Mouse (Mus musculus): ENCODE measurements around the gene Gm15293. TPM values are rescaled to one million over a fixed set of nuclear protein-coding genes. Genes with fewer than 3 reads are reported as not detected.
"Not testable (repeated sequence)": the region's sequence is repeated elsewhere in the genome, so short reads cannot be mapped to it uniquely, and the experiment has no call there.

Gm15293 gene
- not detected in 2 replicates for total RNA-seq (2017)

DNA sequence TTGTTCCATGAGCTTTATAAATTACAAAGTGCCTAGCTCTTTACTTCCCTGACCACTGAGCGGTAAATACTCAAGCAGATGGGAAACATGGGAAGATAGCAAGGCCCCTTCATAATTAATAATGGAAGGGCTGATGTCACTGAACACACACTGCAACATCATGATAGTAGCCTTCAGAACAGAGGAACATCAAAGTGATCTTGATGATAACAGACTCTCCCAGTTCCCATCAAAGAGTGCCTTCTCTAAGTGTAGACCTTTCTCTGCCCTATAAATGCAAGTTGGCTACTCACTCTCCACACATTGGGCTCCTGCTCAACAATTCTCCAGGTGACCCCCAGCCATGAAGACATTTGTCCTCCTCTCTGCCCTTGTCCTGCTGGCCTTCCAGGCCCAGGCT, at the start of gene Gm15293:
Gm15293 (plus strand) TSS at position 301 of the 400 bp plus-strand sequence.
- ATAC-seq (replicated peaks; ENCODE audit: low read depth, poor library complexity, severe bottlenecking): not testable (repeated sequence)

DNA sequence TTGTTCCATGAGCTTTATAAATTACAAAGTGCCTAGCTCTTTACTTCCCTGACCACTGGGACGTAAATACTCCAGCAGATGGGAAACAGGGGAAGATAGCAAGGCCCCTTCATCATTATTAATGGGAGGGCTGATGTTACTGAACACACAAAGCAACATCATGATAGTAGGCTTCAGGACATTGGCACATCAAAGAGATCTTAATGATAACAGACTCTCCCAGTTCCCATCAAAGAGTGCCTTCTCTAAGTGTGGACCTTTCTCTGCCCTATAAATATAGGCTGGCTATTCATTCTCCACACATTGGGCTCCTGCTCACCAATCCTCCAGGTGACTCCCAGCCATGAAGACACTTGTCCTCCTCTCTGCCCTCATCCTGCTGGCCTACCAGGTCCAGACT, 39.4 kb upstream of the Gm15293 start, which contains the start of gene Defa22:
Defa22 (plus strand) TSS at position 301 of the 400 bp plus-strand sequence.
- ATAC-seq (replicated peaks; ENCODE audit: low read depth, poor library complexity, severe bottlenecking): not testable (repeated sequence)

DNA sequence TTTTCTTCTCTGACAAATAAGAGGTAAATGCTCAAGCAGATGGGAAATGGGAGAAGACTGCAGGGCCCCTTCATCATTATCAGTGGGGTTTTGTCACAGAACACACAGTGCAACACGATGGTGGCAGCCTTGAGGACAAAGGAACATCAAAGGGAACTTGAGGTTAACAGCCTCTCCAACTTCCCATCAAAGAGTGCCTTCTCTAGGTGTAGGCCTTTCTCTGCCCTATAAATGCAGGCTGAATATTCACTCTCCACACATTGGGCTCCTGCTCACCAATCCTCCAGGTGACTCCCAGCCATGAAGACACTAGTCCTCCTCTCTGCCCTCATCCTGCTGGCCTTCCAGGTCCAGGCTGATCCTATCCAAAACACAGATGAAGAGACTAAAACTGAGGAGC, 10.0 kb upstream of the Gm15293 start, which contains the start of gene Defa31:
Defa31 (plus strand) TSS at position 301 of the 400 bp plus-strand sequence.
- not testable (repeated sequence) for ATAC-seq (replicated peaks; ENCODE audit: low read depth, poor library complexity, severe bottlenecking)

Other genes with a start within 250 kb of the Gm15293 start
- not detected in 2 replicates for gene Defa21, start 176.0 kb upstream of the Gm15293 start, total RNA-seq (2017)
- gene Defa23, start 146.5 kb upstream of the Gm15293 start, total RNA-seq (2017): not detected in 2 replicates
- gene Defa35, start 136.5 kb upstream of the Gm15293 start, total RNA-seq (2017): not detected in 2 replicates
- not detected in 2 replicates for gene Defa25, start 117.1 kb upstream of the Gm15293 start, total RNA-seq (2017)
- not detected in 2 replicates for gene Gm14851, start 105.5 kb upstream of the Gm15293 start, total RNA-seq (2017)
- gene Defa30, start 66.9 kb upstream of the Gm15293 start, total RNA-seq (2017): not detected in 2 replicates
- gene Defa22, start 39.3 kb upstream of the Gm15293 start, total RNA-seq (2017): not detected in 2 replicates
- gene Defa31, start 9.9 kb upstream of the Gm15293 start, total RNA-seq (2017): not detected in 2 replicates
- gene Gm15292, start 48.2 kb downstream of the Gm15293 start, total RNA-seq (2017): not detected in 2 replicates
- gene Defa27, start 114.0 kb downstream of the Gm15293 start, total RNA-seq (2017): not detected in 2 replicates
- not detected in 2 replicates for gene Defa29, start 125.5 kb downstream of the Gm15293 start, total RNA-seq (2017)
- not detected in 2 replicates for gene Defa2, start 177.0 kb downstream of the Gm15293 start, total RNA-seq (2017)
- not detected in 2 replicates for gene Defa33, start 190.2 kb downstream of the Gm15293 start, total RNA-seq (2017)
- gene Defa36, start 225.8 kb downstream of the Gm15293 start, total RNA-seq (2017): not detected in 2 replicates

Data from common myeloid progenitor, adult 5-6 weeks (primary cell).